Mouse (Mus musculus) lung, postnatal 4 days (tissue): Measurements from ENCODE around the gene Pla1a.
A peak's percentile ranks its signal among the peaks of the same experiment; 100 is the strongest.

Experiments
- DNase-seq, 2 experiments: peaks; one replicate each; pipeline ENCODE4 v3.0.0; 2021

Gene Pla1a

GRCm38 (mm10) chr16:38385700-38386099, 47.2 kb downstream of the Pla1a start:
- DNase-seq = no peak

GRCm38 (mm10) chr16:38385184-38385634, 47.7 kb downstream of the Pla1a start:
- DNase-seq = no peak

GRCm38 (mm10) chr16:38383683-38384082, 49.3 kb downstream of the Pla1a start:
- DNase-seq = no peak

GRCm38 (mm10) chr16:38379926-38380325, 53.0 kb downstream of the Pla1a start:
- no peak for DNase-seq

- no peak for DNase-seq
Observed at GRCm38 (mm10) chr16:38379493-38379892, 53.5 kb downstream of the Pla1a start.

- DNase-seq = no peak
Observed at GRCm38 (mm10) chr16:38379088-38379487, 53.9 kb downstream of the Pla1a start.

- DNase-seq = no peak
Observed at GRCm38 (mm10) chr16:38378591-38378990, 54.4 kb downstream of the Pla1a start.

- DNase-seq = no peak
Observed at GRCm38 (mm10) chr16:38377546-38377945, 55.4 kb downstream of the Pla1a start.

GRCm38 (mm10) chr16:38376841-38377249, 56.1 kb downstream of the Pla1a start:
- DNase-seq = peak in 1 of 2 experiments; percentile 39

- peak; percentile 53 to 59 for DNase-seq
Observed at GRCm38 (mm10) chr16:38376163-38376840, 56.6 kb downstream of the Pla1a start.

GRCm38 (mm10) chr16:38375182-38375581, 57.8 kb downstream of the Pla1a start:
- no peak for DNase-seq

- no peak for DNase-seq
Observed at GRCm38 (mm10) chr16:38374379-38375140, 58.4 kb downstream of the Pla1a start.

GRCm38 (mm10) chr16:38373941-38374340, 59.0 kb downstream of the Pla1a start:
- DNase-seq = no peak

GRCm38 (mm10) chr16:38373439-38373838, 59.5 kb downstream of the Pla1a start:
- DNase-seq = no peak

GRCm38 (mm10) chr16:38372876-38373275, 60.1 kb downstream of the Pla1a start:
- DNase-seq = no peak

GRCm38 (mm10) chr16:38371705-38372296, 61.1 kb downstream of the Pla1a start:
- DNase-seq = no peak

GRCm38 (mm10) chr16:38370633-38371374, 62.1 kb downstream of the Pla1a start:
- DNase-seq = no peak

- no peak for DNase-seq
Observed at GRCm38 (mm10) chr16:38369992-38370484, 62.9 kb downstream of the Pla1a start.

- DNase-seq = no peak
Observed at GRCm38 (mm10) chr16:38369431-38369830, 63.5 kb downstream of the Pla1a start.

- DNase-seq = no peak
Observed at GRCm38 (mm10) chr16:38369000-38369399, 63.9 kb downstream of the Pla1a start.

- no peak for DNase-seq
Observed at GRCm38 (mm10) chr16:38368336-38368735, 64.6 kb downstream of the Pla1a start.

- DNase-seq = no peak
Observed at GRCm38 (mm10) chr16:38366231-38366630, 66.7 kb downstream of the Pla1a start.

GRCm38 (mm10) chr16:38365390-38365789, 67.6 kb downstream of the Pla1a start:
- no peak for DNase-seq
